Mouse (Mus musculus): ENCODE measurements around the gene Klhl29.

GRCm38 (mm10) chr12:5084714-5085113 is 290.8 kb downstream of the Klhl29 start:
- TF ChIP-seq CTCF (IDR thresholded peaks at IDR 0.05; ENCODE audit: borderline replicate concordance, insufficient read depth, low read length) (no peak), POLR2A (IDR thresholded peaks at IDR 0.05; ENCODE audit: low read depth, low read length) (no peak)
